Mouse (Mus musculus) liver, adult 2 months (tissue): ENCODE data around the gene Uqcrq. TPM values are rescaled to one million over a fixed set of nuclear protein-coding genes. Genes with fewer than 3 reads are reported as not detected.

Experiments
- DNase-seq: peaks from one replicate; pipeline ENCODE4 v3.0.0-alpha.2; 2011; ENCODE audit warnings: low read depth, low spot score; ENCODE audit errors: extremely low read depth
- H3K27ac ChIP-seq: fragments of 200-500 bp; replicated peaks from 2 replicates; pipeline ENCODE4 v1.5.1; 2012; ENCODE audit warnings: low read depth, mild to moderate bottlenecking, control low read depth, inconsistent platforms, low read length; ENCODE audit not compliant: insufficient read depth
- H3K27me3 ChIP-seq: fragments of 200-500 bp; 2 replicates; pipeline ENCODE4 v1.6.1; 2012; ENCODE audit warnings: mild to moderate bottlenecking, moderate library complexity, low read length, inconsistent platforms; ENCODE audit not compliant: control insufficient read depth, insufficient read depth
- H3K36me3 ChIP-seq: fragments of 200-500 bp; 2 replicates; pipeline ENCODE4 v1.6.1; 2012; ENCODE audit warnings: low read length, inconsistent platforms; ENCODE audit not compliant: control insufficient read depth, insufficient read depth
- H3K4me1 ChIP-seq: fragments of 200-500 bp; 2 replicates; pipeline ENCODE4 v1.6.1; 2011; ENCODE audit warnings: low read length; ENCODE audit not compliant: control insufficient read depth, insufficient read depth
- H3K4me3 ChIP-seq: fragments of 200-500 bp; 2 replicates; pipeline ENCODE4 v1.5.1; 2011; ENCODE audit warnings: low read depth, mild to moderate bottlenecking, control low read depth, low read length, moderate library complexity; ENCODE audit not compliant: insufficient read depth
- H3K79me2 ChIP-seq: fragments of 200-500 bp; 2 replicates; pipeline ENCODE4 v1.6.1; 2012; ENCODE audit warnings: inconsistent platforms, mild to moderate bottlenecking, low read length, moderate library complexity; ENCODE audit not compliant: control insufficient read depth, insufficient read depth
- H3K9ac ChIP-seq: fragments of 200-500 bp; 2 replicates; pipeline ENCODE4 v1.6.1; 2012; ENCODE audit warnings: low read depth, mild to moderate bottlenecking, control low read depth, inconsistent platforms, low read length
- CTCF ChIP-seq: fragments of 200-500 bp; IDR thresholded peaks from 2 replicates; pipeline ENCODE4 v1.5.1; 2011; ENCODE audit warnings: low read depth, low read length, control low read depth
- POLR2A ChIP-seq: fragments of 200-500 bp; IDR thresholded peaks from 2 replicates; pipeline ENCODE4 v1.6.1; 2011; ENCODE audit warnings: low read length, control low read depth; ENCODE audit not compliant: insufficient read depth; ENCODE audit errors: extremely low read depth
- WGBS: fragments of 180-500 bp; shearing (Covaris S2); methylation state at CpG from one replicate; pipeline ENCODE4 v1.1.7; 2018; 5-methylcytosine and 5-hydroxymethylcytosine counted together
- polyA plus RNA-seq: library from polyadenylated mRNA; depleted of rRNA; stranded (reverse); fragments of >200 nt; gene quantifications from 2 replicates; pipeline ENCODE4 v1.2.3, GENCODE M21; 2012
- total RNA-seq: library from RNA; depleted of rRNA; stranded (reverse); fragments of >200 nt; gene quantifications from 2 replicates; pipeline ENCODE4 v1.2.3, GENCODE M21; 2014

Gene Uqcrq
- total and polyA plus RNA-seq, 2 experiments, result 256 to 1,230 TPM

- TF ChIP-seq CTCF, result no peak
- no peak for TF ChIP-seq POLR2A
- Histone ChIP-seq H3K4me1 (peaks cover 45% of the 10 kb centered on the region), H3K27me3 (no peaks in the 10 kb centered on the region), H3K9ac (no peak overlapping the region), H3K36me3 (no peaks in the 10 kb centered on the region), H3K79me2 (no peaks in the 10 kb centered on the region), H3K4me3 (no peak overlapping the region), H3K27ac (peak overlapping the region; percentile 89)
- DNase-seq, result peak; percentile 92
- 40% methylated on average over 1 of the region's 1 CpGs for WGBS
Measured at GRCm38 (mm10) chr11:53448529-53448928, 17.9 kb upstream of the Uqcrq start.

- Histone ChIP-seq H3K79me2 (no peaks in the 10 kb centered on the region), H3K27ac (peak overlapping the region; percentile 89), H3K27me3 (no peaks in the 10 kb centered on the region), H3K4me1 (peaks cover 45% of the 10 kb centered on the region), H3K9ac (no peak overlapping the region), H3K36me3 (no peaks in the 10 kb centered on the region), H3K4me3 (no peak overlapping the region)
- peak; percentile 80 for DNase-seq
- TF ChIP-seq CTCF (no peak), POLR2A (no peak)
- 28% methylated on average over 8 of the region's 8 CpGs for WGBS
Measured at GRCm38 (mm10) chr11:53447996-53448395, 17.4 kb upstream of the Uqcrq start.

- Histone ChIP-seq H3K79me2 (no peaks in the 10 kb centered on the region), H3K9ac (no peak overlapping the region), H3K27me3 (no peaks in the 10 kb centered on the region), H3K4me3 (no peak overlapping the region), H3K4me1 (peaks cover 34% of the 10 kb centered on the region), H3K36me3 (no peaks in the 10 kb centered on the region), H3K27ac (peak overlapping the region; percentile 19; the same call in 1 of the 2 replicates)
- peak; percentile 96 for DNase-seq
- no peak for TF ChIP-seq POLR2A
- no peak for TF ChIP-seq CTCF
- WGBS, result 25% methylated on average over 13 of the region's 13 CpGs
Measured at GRCm38 (mm10) chr11:53446183-53446582, 15.6 kb upstream of the Uqcrq start.

GRCm38 (mm10) chr11:53445562-53445961 lies 14.9 kb upstream of the Uqcrq start:
- Histone ChIP-seq H3K4me3 (no peak overlapping the region), H3K4me1 (peaks cover 28% of the 10 kb centered on the region), H3K27ac (0 out of 2 replicates have a peak overlapping the region, but pooled peaks have one; percentile 8), H3K36me3 (no peaks in the 10 kb centered on the region), H3K9ac (no peak overlapping the region), H3K27me3 (no peaks in the 10 kb centered on the region), H3K79me2 (no peaks in the 10 kb centered on the region)
- DNase-seq, result peak; percentile 68
- TF ChIP-seq POLR2A (no peak), CTCF (no peak)
- WGBS, result 16% methylated on average over 13 of the region's 13 CpGs

GRCm38 (mm10) chr11:53443861-53444260 lies 13.2 kb upstream of the Uqcrq start:
- no peaks in the 10 kb centered on the region for H3K79me2 ChIP-seq
- H3K4me1 ChIP-seq, result peaks cover 14% of the 10 kb centered on the region
- no peak overlapping the region for H3K9ac ChIP-seq
- H3K36me3 ChIP-seq, result no peaks in the 10 kb centered on the region
- H3K4me3 ChIP-seq, result no peak overlapping the region
- DNase-seq, result peak; percentile 44
- peak; percentile 62 for TF ChIP-seq CTCF
- TF ChIP-seq POLR2A, result no peak
- 17% methylated on average over 6 of the region's 6 CpGs for WGBS
- H3K27ac ChIP-seq, result no peak overlapping the region
- no peaks in the 10 kb centered on the region for H3K27me3 ChIP-seq

GRCm38 (mm10) chr11:53441921-53442320 lies 11.3 kb upstream of the Uqcrq start:
- no peak for DNase-seq
- H3K27ac ChIP-seq, result no peak overlapping the region
- 52% methylated on average over 12 of the region's 12 CpGs for WGBS
- no peaks in the 10 kb centered on the region for H3K27me3 ChIP-seq
- H3K79me2 ChIP-seq, result no peaks in the 10 kb centered on the region
- TF ChIP-seq CTCF, result no peak
- no peak for TF ChIP-seq POLR2A
- no peak overlapping the region for H3K9ac ChIP-seq
- peaks cover 10% of the 10 kb centered on the region for H3K4me1 ChIP-seq
- no peak overlapping the region for H3K4me3 ChIP-seq
- H3K36me3 ChIP-seq, result no peaks in the 10 kb centered on the region
